Mouse (Mus musculus) lung, postnatal 0 days (tissue): ENCODE measurements around the gene Ufsp1. TPM values are rescaled to one million over a fixed set of nuclear protein-coding genes. Genes with fewer than 3 reads are reported as not detected.
"Not testable (repeated sequence)": the region's sequence is repeated elsewhere in the genome, so short reads cannot be mapped to it uniquely, and the experiment has no call there.

Experiments used
- ATAC-seq: fragments of 200-750 bp; cut with Nextera tagmentation; 2 replicates; pipeline ENCODE4 v1.8.0; 2017; ENCODE audit warnings: moderate library complexity
- DNase-seq: peaks from one replicate; pipeline ENCODE4 v3.0.0-alpha.2; 2016; ENCODE audit warnings: low spot score
- H3K27ac ChIP-seq: fragments of 300-500 bp; sonication (generic); 2 replicates; pipeline ENCODE4 v1.5.1; 2014; ENCODE audit warnings: antibody characterized with exemption, mild to moderate bottlenecking, low read length, mixed read lengths
- H3K27me3 ChIP-seq: fragments of 300-500 bp; sonication (generic); replicated peaks from 2 replicates; pipeline ENCODE4 v1.6.1; 2014; ENCODE audit warnings: low read length, mixed read lengths; ENCODE audit not compliant: insufficient read depth
- H3K36me3 ChIP-seq: fragments of 300-500 bp; sonication (generic); 2 replicates; pipeline ENCODE4 v1.6.1; 2014; ENCODE audit warnings: low read length, mixed read lengths; ENCODE audit not compliant: insufficient read depth
- H3K4me1 ChIP-seq: fragments of 300-500 bp; sonication (generic); 2 replicates; pipeline ENCODE4 v1.6.1; 2014; ENCODE audit warnings: antibody characterized with exemption, low read depth, low read length, mixed read lengths; ENCODE audit not compliant: insufficient read depth
- H3K4me2 ChIP-seq: fragments of 300-500 bp; sonication (generic); replicated peaks from 2 replicates; pipeline ENCODE4 v1.6.1; 2014; ENCODE audit warnings: low read depth, mild to moderate bottlenecking, low read length, moderate library complexity, mixed read lengths
- H3K4me3 ChIP-seq: fragments of 300-500 bp; sonication (generic); 2 replicates; pipeline ENCODE4 v1.5.1; 2014; ENCODE audit warnings: low read depth, low read length
- H3K9ac ChIP-seq: fragments of 300-500 bp; sonication (generic); replicated peaks from 2 replicates; pipeline ENCODE4 v1.6.1; 2014; ENCODE audit warnings: low read depth, mild to moderate bottlenecking
- H3K9me3 ChIP-seq: fragments of 300-500 bp; sonication (generic); 2 replicates; pipeline ENCODE4 v1.6.1; 2016; ENCODE audit warnings: low read length, mixed read lengths
- CTCF ChIP-seq: IDR thresholded peaks from 2 replicates; pipeline ENCODE4 v1.5.1; 2016; ENCODE audit warnings: antibody characterized with exemption, mild to moderate bottlenecking
- EP300 ChIP-seq: IDR thresholded peaks from 2 replicates; pipeline ENCODE4 v1.6.1; 2016; ENCODE audit warnings: antibody characterized with exemption, mild to moderate bottlenecking, control low read depth
- WGBS: fragments of 180-500 bp; shearing (Covaris S2); extraction: QIAGEN DNeasy Blood & Tissue Kit; methylation state at CpG from one replicate; pipeline ENCODE4 v1.1.7; 2014; 5-methylcytosine and 5-hydroxymethylcytosine counted together
- polyA plus RNA-seq: library from polyadenylated mRNA; unstranded; fragments of >200 nt; fragmentation: Nextera tagmentation; extraction: Ambion mirVana; gene quantifications from 2 replicates; pipeline ENCODE4 v1.2.1, GENCODE M21; 2015

Ufsp1 gene
- polyA plus RNA-seq: 4.7 and 7.2 TPM in 2 replicates

DNA sequence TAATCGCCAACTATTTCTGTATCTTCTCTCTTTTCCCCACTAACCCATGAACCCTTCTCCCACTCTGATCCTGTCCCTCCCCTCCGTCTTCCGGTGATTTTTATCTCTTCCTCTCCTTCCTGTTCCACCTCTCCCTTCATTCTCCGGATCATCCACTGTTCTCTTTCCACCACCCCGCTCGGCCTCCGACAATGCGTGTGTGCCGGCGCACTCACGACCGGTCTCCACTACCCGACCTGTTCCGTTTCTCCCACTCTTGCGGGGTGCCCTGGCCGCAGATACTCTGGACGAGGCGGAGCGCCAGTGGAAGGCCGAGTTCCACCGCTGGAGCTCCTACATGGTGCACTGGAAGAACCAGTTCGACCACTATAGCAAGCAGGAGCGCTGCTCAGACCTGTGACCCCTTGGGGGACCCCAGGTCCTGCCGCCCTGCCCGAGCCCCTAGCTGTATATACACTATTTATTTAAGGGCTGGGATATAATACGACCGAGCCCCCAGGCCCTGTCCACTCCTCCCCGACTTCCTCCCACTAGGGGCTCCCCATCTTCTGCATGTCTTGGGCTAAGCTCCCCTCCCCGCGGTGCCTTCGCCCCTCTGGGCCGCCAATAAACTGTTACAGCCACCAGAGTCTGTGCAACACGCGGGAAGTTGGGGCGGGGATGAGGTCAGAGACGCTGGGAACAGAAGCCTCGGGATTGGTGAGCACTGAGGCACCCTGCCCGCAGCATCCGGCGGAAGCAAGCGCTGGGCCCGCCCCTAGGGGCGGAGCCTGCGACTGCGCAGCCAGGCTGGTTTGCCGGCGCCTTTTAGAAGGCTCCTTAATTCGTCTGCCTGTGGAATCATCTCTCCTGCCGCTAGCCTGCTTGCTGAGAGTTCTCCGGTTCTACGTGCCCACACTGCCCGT, at the start of gene Ufsp1:
Ufsp1 (plus strand) TSS at position 791 of the 905 bp plus-strand sequence.
- peak; percentile 97 for ATAC-seq
- H3K27ac ChIP-seq: peak within 1 kb of the TSS; percentile 89
- no peaks in the 10 kb centered on the region for H3K9me3 ChIP-seq
- H3K4me1 ChIP-seq: peaks cover 7% of the 10 kb centered on the region
- H3K4me2 ChIP-seq: peak within 1 kb of the TSS; percentile 97
- 3% methylated on average over 52 of the region's 52 CpGs for WGBS
- TF ChIP-seq EP300 (no peak), CTCF (peak; percentile 37; the same call in 1 of the 2 replicates)
- H3K9ac ChIP-seq: peak within 1 kb of the TSS; percentile 62
- peak; percentile 98 for DNase-seq
- peaks cover 30% of the 10 kb centered on the region for H3K36me3 ChIP-seq
- peaks cover 6% of the 10 kb centered on the region; the same call in 1 of the 2 replicates for H3K27me3 ChIP-seq
- H3K4me3 ChIP-seq: peak within 1 kb of the TSS; percentile 45

- H3K27me3 ChIP-seq: no peaks in the 10 kb centered on the region
Observed at GRCm38 (mm10) chr5:137263897-137264720, 30.3 kb upstream of the Ufsp1 start.

DNA sequence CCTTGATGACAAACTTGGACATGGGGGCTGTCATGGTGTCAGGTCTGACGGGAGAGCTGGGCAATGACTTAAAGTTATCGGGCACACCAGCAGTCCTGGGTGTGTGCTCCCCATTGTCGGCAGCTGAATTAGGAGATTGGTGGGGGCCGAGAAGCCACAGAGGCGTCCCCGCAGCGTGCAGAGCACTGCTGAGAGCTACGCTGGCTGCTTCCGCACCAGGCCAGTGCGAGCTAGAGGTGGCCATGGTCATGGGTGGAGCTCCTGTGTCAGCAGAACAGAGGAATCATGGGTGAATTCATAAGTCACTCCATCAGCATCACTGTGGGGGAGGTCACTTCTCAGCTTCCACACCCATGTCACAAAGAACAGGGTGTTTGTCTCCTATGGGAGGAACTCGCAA, 29.6 kb upstream of the Ufsp1 start:
- 89% methylated on average over 11 of the region's 11 CpGs for WGBS
- DNase-seq (no peak), ATAC-seq (no peak)
- H3K9ac ChIP-seq: no peak overlapping the region
- H3K27me3 ChIP-seq: no peaks in the 10 kb centered on the region
- H3K27ac ChIP-seq: no peak overlapping the region
- no peaks in the 10 kb centered on the region for H3K36me3 ChIP-seq
- no peak for TF ChIP-seq CTCF
- TF ChIP-seq EP300: no peak
- no peaks in the 10 kb centered on the region for H3K9me3 ChIP-seq
- H3K4me2 ChIP-seq: no peak overlapping the region
- H3K4me3 ChIP-seq: no peak overlapping the region
- no peaks in the 10 kb centered on the region for H3K4me1 ChIP-seq

More at GRCm38 (mm10) chr5:137263897-137264720, 30.3 kb upstream of the Ufsp1 start:
- no peaks in the 10 kb centered on the region for H3K36me3 ChIP-seq
- no peak for TF ChIP-seq CTCF
- no peak for TF ChIP-seq EP300
- no peak overlapping the region for H3K4me2 ChIP-seq
- no peak for DNase-seq
- H3K9me3 ChIP-seq: no peaks in the 10 kb centered on the region
- no peak for ATAC-seq
- no peak overlapping the region for H3K4me3 ChIP-seq
- H3K27ac ChIP-seq: no peak overlapping the region
- H3K4me1 ChIP-seq: no peaks in the 10 kb centered on the region
- WGBS: 66% methylated on average over 14 of the region's 14 CpGs
- H3K9ac ChIP-seq: no peak overlapping the region

DNA sequence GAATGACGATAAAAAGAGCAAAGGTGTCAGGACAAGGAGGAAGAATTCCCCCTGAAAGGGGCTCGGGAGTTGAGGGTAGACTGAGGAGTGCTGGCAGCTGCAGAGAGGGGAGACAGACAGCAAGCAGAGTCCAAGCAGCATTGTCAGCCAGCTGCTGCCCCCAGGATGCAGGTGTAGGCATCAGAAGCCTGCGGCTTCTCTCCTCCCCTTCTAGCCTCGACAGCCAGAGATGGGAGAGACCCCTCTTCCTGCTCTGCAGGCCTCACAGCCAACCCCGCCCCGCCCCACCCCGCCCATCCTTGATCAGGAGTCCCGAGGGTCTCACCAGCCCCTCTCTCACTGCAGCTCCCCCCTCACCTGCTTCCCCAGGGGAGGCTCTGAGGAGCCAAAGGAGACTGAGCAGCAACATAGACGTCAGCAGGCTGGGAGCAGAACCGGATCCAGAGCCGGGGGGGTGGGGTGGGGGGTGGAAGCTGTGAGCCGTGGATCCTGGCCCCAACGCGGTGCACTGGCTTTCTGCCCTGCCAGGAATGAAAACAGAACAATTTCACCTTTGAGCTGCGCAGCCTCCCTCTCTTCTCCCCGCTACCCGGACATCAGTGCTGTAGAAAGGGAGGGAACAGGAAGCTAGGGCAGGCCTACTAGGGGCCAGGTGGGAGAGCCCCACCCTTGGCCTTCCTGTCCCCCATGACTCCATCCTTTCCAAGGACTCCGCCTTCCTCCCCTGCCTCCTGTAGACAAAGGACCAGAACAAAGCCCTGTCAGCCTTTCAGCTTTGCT, 26.1 kb upstream of the Ufsp1 start:
- 0 out of 2 replicates have a peak overlapping the region, but pooled peaks have one; percentile 1 for H3K4me2 ChIP-seq
- H3K9me3 ChIP-seq: no peaks in the 10 kb centered on the region
- WGBS: 20% methylated on average over 12 of the region's 18 CpGs
- H3K27me3 ChIP-seq: no peaks in the 10 kb centered on the region
- no peak overlapping the region for H3K27ac ChIP-seq
- no peak overlapping the region for H3K9ac ChIP-seq
- DNase-seq (no peak), ATAC-seq (no peak; the same call in 1 of the 2 replicates)
- no peak overlapping the region for H3K4me3 ChIP-seq
- no peaks in the 10 kb centered on the region for H3K4me1 ChIP-seq
- no peaks in the 10 kb centered on the region for H3K36me3 ChIP-seq
- TF ChIP-seq CTCF (no peak), EP300 (no peak)

GRCm38 (mm10) chr5:137277360-137278342, 16.8 kb upstream of the Ufsp1 start:
- no peaks in the 10 kb centered on the region for H3K4me1 ChIP-seq
- TF ChIP-seq EP300: no peak
- TF ChIP-seq CTCF: peak; percentile 70
- H3K27ac ChIP-seq: no peak overlapping the region
- ATAC-seq (peak; percentile 44; the same call in 1 of the 2 replicates), DNase-seq (peak; percentile 50)
- H3K4me2 ChIP-seq: no peak overlapping the region
- no peaks in the 10 kb centered on the region for H3K27me3 ChIP-seq
- 37% methylated on average over 18 of the region's 18 CpGs for WGBS
- no peaks in the 10 kb centered on the region for H3K36me3 ChIP-seq
- H3K9ac ChIP-seq: no peak overlapping the region
- no peak overlapping the region for H3K4me3 ChIP-seq
- H3K9me3 ChIP-seq: no peaks in the 10 kb centered on the region

GRCm38 (mm10) chr5:137284411-137284810, 10.0 kb upstream of the Ufsp1 start:
- not testable (repeated sequence) for H3K9ac ChIP-seq, ATAC-seq, H3K4me2 ChIP-seq, H3K4me3 ChIP-seq, H3K36me3 ChIP-seq, DNase-seq, H3K9me3 ChIP-seq, H3K27ac ChIP-seq
- 88% methylated on average over 4 of the region's 6 CpGs for WGBS
- peaks cover 11% of the 10 kb centered on the region for H3K4me1 ChIP-seq
- H3K27me3 ChIP-seq: peaks cover 14% of the 10 kb centered on the region
